Mouse (Mus musculus) Patski (cell line): ENCODE measurements at regions not wholly inside any gene's neighbourhood (a gene's known extent, or its start where the extent isn't known, plus 50 kb on each side); places are given as distances from the start of the nearest gene placed in this dataset.

Source experiments
- ATAC-seq: fragments of 100-300 bp; one replicate; pipeline ENCODE4 v1.8.0; 2021
- CTCF ChIA-PET: fragments of 350-600 bp; sonication (Branson Sonifier 250); formaldehyde crosslinking; loops from one replicate; lab custom pipeline; 2022; ENCODE audit warnings: inconsistent platforms; lab: Charles Lee
- POLR2A ChIA-PET: fragments of 350-600 bp; sonication (Branson Sonifier 250); formaldehyde crosslinking; loops from one replicate; lab custom pipeline; 2022; ENCODE audit warnings: antibody characterized with exemption, inconsistent platforms; lab: Charles Lee
- DNase-seq: peaks from one replicate; pipeline ENCODE4 v3.0.0-alpha.2; 2011; ENCODE audit warnings: low read depth, low spot score
- H3K27me3 ChIP-seq: fragments of 371-371 bp; one replicate; pipeline ENCODE4 v1.5.1; 2021
- CTCF ChIP-seq: fragments of 100-300 bp; IDR thresholded peaks from one replicate; pipeline ENCODE4 v1.5.1; 2021
- in situ Hi-C: fragments of 300-500 bp; cut with MboI; formaldehyde crosslinking; loops from 3 replicates; pipeline ENCODE4 v1.11.1; 2018; ENCODE audit warnings: low pct_unique_long_range_greater_than_20kb, mixed read lengths

GRCm38 (mm10) chr2:50675736-50676550 lies 379.3 kb upstream of the Mmadhc start:
- no peaks in the 10 kb centered on the region for H3K27me3 ChIP-seq
- ChIA-PET CTCF (no interaction called here), POLR2A (interaction anchor here (1.5 kb wide), 1 partner anchor 14 kb away, joined by 3 read pairs; no protein-coding TSS in a partner anchor)
- in situ Hi-C loops, result loop anchor here (10.0 kb wide), 1 partner anchor 469 kb away; the partner anchor contains the start of gene Rnd3
- DNase-seq (no peak), ATAC-seq (no peak)
- TF ChIP-seq CTCF, result no peak

- no peaks in the 10 kb centered on the region for H3K27me3 ChIP-seq
- ATAC-seq (no peak), DNase-seq (no peak)
- ChIA-PET CTCF (no interaction called here), POLR2A (interaction anchor here (1.2 kb wide), 1 partner anchor 12 kb away, joined by 8 read pairs; no protein-coding TSS in a partner anchor)
- TF ChIP-seq CTCF, result no peak
- in situ Hi-C loops, result loop anchor here (10.0 to 25.0 kb wide), 2 partner anchors 363 to 470 kb away; partner anchors contain the start of gene Rnd3
Observed at GRCm38 (mm10) chr2:50674856-50675175, 378.2 kb upstream of the Mmadhc start.

- TF ChIP-seq CTCF, result no peak
- CTCF ChIA-PET, result interaction anchor here (1.4 kb wide), 1 partner anchor 17 kb away, joined by 3 read pairs; no protein-coding TSS in a partner anchor
- no peaks in the 10 kb centered on the region for H3K27me3 ChIP-seq
- POLR2A ChIA-PET, result interaction anchor here (1.2 kb wide), 1 partner anchor 13 kb away, joined by 8 read pairs; no protein-coding TSS in a partner anchor
- in situ Hi-C loops, result loop anchor here (10.0 to 25.0 kb wide), 2 partner anchors 362 to 470 kb away; partner anchors contain the start of gene Rnd3
- ATAC-seq (peak; percentile 39), DNase-seq (no peak)
Observed at GRCm38 (mm10) chr2:50674151-50674855, 377.7 kb upstream of the Mmadhc start.

DNA sequence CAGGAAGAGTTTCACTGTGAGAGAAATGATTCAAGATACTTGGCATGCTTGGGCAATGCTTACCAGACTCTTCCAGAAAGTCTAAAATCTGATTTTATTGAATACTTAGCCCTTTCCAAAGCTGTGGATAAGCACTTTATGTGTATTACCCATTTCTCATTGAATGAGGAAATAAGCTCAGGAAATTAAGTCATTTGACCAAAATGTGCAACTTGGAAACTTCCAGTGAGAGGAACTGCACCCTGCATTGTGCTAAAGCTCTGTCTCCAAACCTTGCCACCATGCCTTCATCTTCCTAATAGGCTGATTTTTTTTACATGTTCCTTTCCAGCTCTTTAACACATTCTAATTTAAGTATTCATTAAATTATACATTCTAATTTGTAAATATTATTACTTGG lies 372.7 kb upstream of the Mmadhc start:
- ChIA-PET CTCF (interaction anchor here (1.1 kb wide), 1 partner anchor 13 kb away, joined by 4 read pairs; no protein-coding TSS in a partner anchor), POLR2A (no interaction called here)
- no peak for DNase-seq
- ATAC-seq, result no peak
- H3K27me3 ChIP-seq, result no peaks in the 10 kb centered on the region
- no peak for TF ChIP-seq CTCF
- in situ Hi-C loops, result loop anchor here (25.0 kb wide), 1 partner anchor 357 kb away; no protein-coding TSS in a partner anchor

DNA sequence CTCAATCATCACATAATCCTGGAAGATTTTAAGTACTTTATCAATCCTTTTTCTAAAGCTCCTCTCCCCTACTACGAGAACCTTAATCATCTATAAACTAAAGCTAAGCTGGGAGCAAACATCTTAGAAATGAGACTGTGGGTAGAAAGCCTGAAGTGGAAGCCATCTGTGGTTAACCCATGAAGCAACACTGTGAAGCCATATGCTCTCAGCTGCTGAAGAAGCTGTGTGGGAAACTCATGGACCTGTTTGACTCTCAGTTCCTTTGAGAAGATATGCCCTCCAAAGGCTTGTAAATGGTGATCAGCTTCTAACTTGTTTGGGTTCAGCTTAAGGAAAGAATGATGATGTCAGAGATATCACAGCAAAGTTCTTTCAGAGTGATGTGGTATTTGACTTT lies 372.2 kb upstream of the Mmadhc start:
- TF ChIP-seq CTCF, result no peak
- no peak for ATAC-seq
- POLR2A ChIA-PET, result no interaction called here
- no peak for DNase-seq
- in situ Hi-C loops, result loop anchor here (25.0 kb wide), 1 partner anchor 356 kb away; no protein-coding TSS in a partner anchor
- CTCF ChIA-PET, result interaction anchor here (1.1 kb wide), 1 partner anchor 12 kb away, joined by 4 read pairs; no protein-coding TSS in a partner anchor
- H3K27me3 ChIP-seq, result no peaks in the 10 kb centered on the region

- ChIA-PET POLR2A (no interaction called here), CTCF (no interaction called here)
- ATAC-seq (no peak), DNase-seq (no peak)
- in situ Hi-C loops, result loop anchor here (25.0 kb wide), 1 partner anchor 355 kb away; no protein-coding TSS in a partner anchor
- H3K27me3 ChIP-seq, result no peaks in the 10 kb centered on the region
- no peak for TF ChIP-seq CTCF
Observed at GRCm38 (mm10) chr2:50667180-50667579, 370.6 kb upstream of the Mmadhc start.

DNA sequence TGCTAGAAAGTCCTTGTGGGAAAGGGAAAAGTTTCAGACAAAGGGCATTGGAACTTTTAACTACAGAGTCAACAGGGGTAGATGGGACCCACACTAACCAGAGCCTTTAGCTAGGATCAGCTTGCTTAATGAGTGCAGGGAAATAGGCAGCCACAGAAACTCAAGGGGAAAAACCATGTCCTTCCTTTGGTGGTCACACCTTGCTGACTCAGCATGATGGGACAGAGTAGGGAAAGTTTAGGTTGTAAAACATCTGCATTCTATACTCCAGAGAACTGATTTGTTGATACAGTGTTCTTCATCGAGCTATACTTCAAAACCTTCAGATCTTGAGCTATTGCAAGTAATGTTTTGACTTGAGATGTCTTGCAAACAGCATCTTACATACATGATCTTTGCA lies 365.9 kb upstream of the Mmadhc start:
- ChIA-PET CTCF (no interaction called here), POLR2A (no interaction called here)
- ATAC-seq (no peak), DNase-seq (no peak)
- H3K27me3 ChIP-seq, result no peaks in the 10 kb centered on the region
- TF ChIP-seq CTCF, result no peak
- in situ Hi-C loops, result loop anchor here (25.0 kb wide), 1 partner anchor 350 kb away; no protein-coding TSS in a partner anchor

DNA sequence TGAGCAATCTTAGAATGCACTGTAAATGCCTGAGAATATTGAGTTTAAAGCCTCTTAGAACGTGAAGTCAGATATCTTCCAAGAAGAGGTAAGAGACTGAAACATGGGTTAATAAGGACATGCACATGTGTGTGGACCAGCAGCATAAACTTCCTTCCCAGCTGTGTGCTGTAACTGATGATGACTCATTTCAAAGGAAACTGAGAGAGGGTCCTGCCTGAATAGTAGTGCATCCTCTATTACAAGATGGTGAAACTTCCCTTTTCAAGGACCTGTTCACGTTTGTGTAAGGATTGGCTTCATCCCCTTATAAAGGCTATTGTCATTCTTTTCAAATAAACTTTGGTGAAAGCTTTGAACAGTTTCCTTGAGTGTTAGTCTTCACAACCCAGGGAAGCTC lies 363.4 kb upstream of the Mmadhc start:
- ChIA-PET CTCF (no interaction called here), POLR2A (no interaction called here)
- no peak for DNase-seq
- in situ Hi-C loops, result loop anchor here (25.0 kb wide), 1 partner anchor 348 kb away; no protein-coding TSS in a partner anchor
- no peak for ATAC-seq
- no peaks in the 10 kb centered on the region for H3K27me3 ChIP-seq
- TF ChIP-seq CTCF, result no peak

DNA sequence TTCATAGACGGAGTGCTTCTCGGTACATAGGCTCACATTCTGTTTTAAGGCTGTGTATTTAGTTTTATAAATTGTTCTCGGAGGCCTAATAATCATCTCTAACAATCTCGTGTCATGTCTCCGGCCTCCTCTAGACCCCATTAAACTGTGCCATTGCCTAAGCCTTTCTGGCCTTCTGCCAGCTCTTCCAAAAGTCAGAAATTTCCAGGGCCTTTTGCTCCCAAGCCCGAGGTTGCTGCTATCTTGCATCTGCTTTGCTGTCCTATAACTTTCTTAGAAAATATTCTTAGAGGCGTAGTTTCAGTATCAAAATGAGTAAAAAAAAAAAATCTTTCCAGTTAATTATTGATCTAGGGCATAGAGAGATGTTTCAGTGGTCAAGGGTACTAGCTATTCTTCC lies 361.2 kb upstream of the Mmadhc start:
- CTCF ChIA-PET, result interaction anchor here (0.9 kb wide), 1 partner anchor 27 kb away, joined by 3 read pairs; no protein-coding TSS in a partner anchor
- ATAC-seq (no peak), DNase-seq (no peak)
- in situ Hi-C loops, result loop anchor here (25.0 kb wide), 1 partner anchor 346 kb away; no protein-coding TSS in a partner anchor
- no peaks in the 10 kb centered on the region for H3K27me3 ChIP-seq
- POLR2A ChIA-PET, result no interaction called here
- TF ChIP-seq CTCF, result no peak

- in situ Hi-C loops, result loop anchor here (25.0 kb wide), 1 partner anchor 344 kb away; no protein-coding TSS in a partner anchor
- no peak for DNase-seq
- ChIA-PET POLR2A (interaction anchor here (0.6 kb wide), 1 partner anchor 42 kb away, joined by 3 read pairs; no protein-coding TSS in a partner anchor), CTCF (interaction anchor here (0.9 kb wide), 1 partner anchor 13 kb away, joined by 4 read pairs; no protein-coding TSS in a partner anchor)
- ATAC-seq, result no peak
- no peak for TF ChIP-seq CTCF
- H3K27me3 ChIP-seq, result no peaks in the 10 kb centered on the region
Observed at GRCm38 (mm10) chr2:50656351-50656750, 359.8 kb upstream of the Mmadhc start.
